Mouse (Mus musculus): Measurements from ENCODE around the gene Def6. TPM values are rescaled to one million over a fixed set of nuclear protein-coding genes. Genes with fewer than 3 reads are reported as not detected.

Gene Def6
- polyA plus RNA-seq, 1 experiment = 41.3 TPM

GRCm38 (mm10) chr17:28197646-28198045 is 9.9 kb upstream of the Def6 start:
- H3K27ac ChIP-seq (ENCODE audit: control insufficient read depth, insufficient read depth, low read depth, low read length, poor library complexity) = no peak overlapping the region
- H3K4me1 ChIP-seq (ENCODE audit: control insufficient read depth, insufficient read depth, low read length) = peaks cover 6% of the 10 kb centered on the region; the same call in 1 of the 2 replicates
- WGBS = 91% methylated on average over 18 of the region's 18 CpGs
- H3K4me3 ChIP-seq (replicated peaks; ENCODE audit: control insufficient read depth, low read depth, low read length) = no peak overlapping the region
- TF ChIP-seq POLR2A (IDR thresholded peaks at IDR 0.05; ENCODE audit: borderline replicate concordance, control insufficient read depth, low read depth, low read length) (no peak), CTCF (IDR thresholded peaks at IDR 0.05; ENCODE audit: control insufficient read depth, insufficient read depth, low read length) (no peak)

- H3K4me3 ChIP-seq (replicated peaks; ENCODE audit: control insufficient read depth, low read depth, low read length) = no peak overlapping the region
- TF ChIP-seq POLR2A (IDR thresholded peaks at IDR 0.05; ENCODE audit: borderline replicate concordance, control insufficient read depth, low read depth, low read length) (no peak; the same call in 1 of the 2 replicates), CTCF (IDR thresholded peaks at IDR 0.05; ENCODE audit: control insufficient read depth, insufficient read depth, low read length) (no peak)
- 96% methylated on average over 14 of the region's 14 CpGs for WGBS
- peaks cover 4% of the 10 kb centered on the region for H3K4me1 ChIP-seq (ENCODE audit: control insufficient read depth, insufficient read depth, low read length)
- H3K27ac ChIP-seq (ENCODE audit: control insufficient read depth, insufficient read depth, low read depth, low read length, poor library complexity) = no peak overlapping the region
These were observed 5.6 kb upstream of the Def6 start for GRCm38 (mm10) chr17:28201982-28202381.

- Histone ChIP-seq H3K4me3 (replicated peaks; ENCODE audit: control insufficient read depth, low read depth, low read length) (no peak overlapping the region), H3K4me1 (ENCODE audit: control insufficient read depth, insufficient read depth, low read length) (peaks cover 4% of the 10 kb centered on the region), H3K27ac (ENCODE audit: control insufficient read depth, insufficient read depth, low read depth, low read length, poor library complexity) (no peak overlapping the region)
- WGBS = 37% methylated on average over 14 of the region's 14 CpGs
- TF ChIP-seq POLR2A (IDR thresholded peaks at IDR 0.05; ENCODE audit: borderline replicate concordance, control insufficient read depth, low read depth, low read length) (0 out of 2 replicates have a peak, but pooled peaks have one; percentile 25), CTCF (IDR thresholded peaks at IDR 0.05; ENCODE audit: control insufficient read depth, insufficient read depth, low read length) (peak; percentile 99)
These were observed 3.4 kb upstream of the Def6 start for GRCm38 (mm10) chr17:28204052-28204720.

- Histone ChIP-seq H3K4me3 (replicated peaks; ENCODE audit: control insufficient read depth, low read depth, low read length) (no peak overlapping the region), H3K27ac (ENCODE audit: control insufficient read depth, insufficient read depth, low read depth, low read length, poor library complexity) (no peak overlapping the region), H3K4me1 (ENCODE audit: control insufficient read depth, insufficient read depth, low read length) (peaks cover 4% of the 10 kb centered on the region)
- no peak for TF ChIP-seq CTCF (IDR thresholded peaks at IDR 0.05; ENCODE audit: control insufficient read depth, insufficient read depth, low read length)
- no peak for TF ChIP-seq POLR2A (IDR thresholded peaks at IDR 0.05; ENCODE audit: borderline replicate concordance, control insufficient read depth, low read depth, low read length)
- 60% methylated on average over 8 of the region's 8 CpGs for WGBS
These were observed 2.1 kb upstream of the Def6 start for GRCm38 (mm10) chr17:28205443-28205842.

- peaks cover 10% of the 10 kb centered on the region for H3K4me1 ChIP-seq (ENCODE audit: control insufficient read depth, insufficient read depth, low read length)
- no peak overlapping the region for H3K4me3 ChIP-seq (replicated peaks; ENCODE audit: control insufficient read depth, low read depth, low read length)
- no peak for TF ChIP-seq POLR2A (IDR thresholded peaks at IDR 0.05; ENCODE audit: borderline replicate concordance, control insufficient read depth, low read depth, low read length)
- H3K27ac ChIP-seq (ENCODE audit: control insufficient read depth, insufficient read depth, low read depth, low read length, poor library complexity) = peak overlapping the region; percentile 94
- 19% methylated on average over 8 of the region's 8 CpGs for WGBS
These were observed 486 bp upstream of the Def6 start for GRCm38 (mm10) chr17:28207092-28207491.

- 0% methylated on average over 8 of the region's 8 CpGs for WGBS
These were observed 685 bp downstream of the Def6 start for GRCm38 (mm10) chr17:28208314-28208612.

GRCm38 (mm10) chr17:28209457-28210110 is 2.0 kb downstream of the Def6 start:
- peak overlapping the region; percentile 63 for H3K27ac ChIP-seq (ENCODE audit: control insufficient read depth, insufficient read depth, low read depth, low read length, poor library complexity)
- TF ChIP-seq CTCF (IDR thresholded peaks at IDR 0.05; ENCODE audit: control insufficient read depth, insufficient read depth, low read length) (no peak), POLR2A (IDR thresholded peaks at IDR 0.05; ENCODE audit: borderline replicate concordance, control insufficient read depth, low read depth, low read length) (no peak)

More at GRCm38 (mm10) chr17:28208314-28208612, 685 bp downstream of the Def6 start:
- H3K4me1 ChIP-seq (ENCODE audit: control insufficient read depth, insufficient read depth, low read length) = peaks cover 10% of the 10 kb centered on the region
- no peak for TF ChIP-seq CTCF (IDR thresholded peaks at IDR 0.05; ENCODE audit: control insufficient read depth, insufficient read depth, low read length)
- no peak for TF ChIP-seq POLR2A (IDR thresholded peaks at IDR 0.05; ENCODE audit: borderline replicate concordance, control insufficient read depth, low read depth, low read length)
- peak overlapping the region; percentile 88 for H3K4me3 ChIP-seq (replicated peaks; ENCODE audit: control insufficient read depth, low read depth, low read length)
- peak overlapping the region; percentile 94 for H3K27ac ChIP-seq (ENCODE audit: control insufficient read depth, insufficient read depth, low read depth, low read length, poor library complexity)

GRCm38 (mm10) chr17:28211921-28212341 is 4.4 kb downstream of the Def6 start:
- peak overlapping the region; percentile 1; the same call in 1 of the 2 replicates for H3K27ac ChIP-seq (ENCODE audit: control insufficient read depth, insufficient read depth, low read depth, low read length, poor library complexity)
- no peak overlapping the region for H3K4me3 ChIP-seq (replicated peaks; ENCODE audit: control insufficient read depth, low read depth, low read length)
- H3K4me1 ChIP-seq (ENCODE audit: control insufficient read depth, insufficient read depth, low read length) = peaks cover 6% of the 10 kb centered on the region
- 8% methylated on average over 6 of the region's 6 CpGs for WGBS
- no peak for TF ChIP-seq CTCF (IDR thresholded peaks at IDR 0.05; ENCODE audit: control insufficient read depth, insufficient read depth, low read length)
- no peak for TF ChIP-seq POLR2A (IDR thresholded peaks at IDR 0.05; ENCODE audit: borderline replicate concordance, control insufficient read depth, low read depth, low read length)

More at GRCm38 (mm10) chr17:28209457-28210110, 2.0 kb downstream of the Def6 start:
- 4% methylated on average over 4 of the region's 4 CpGs for WGBS
- Histone ChIP-seq H3K4me1 (ENCODE audit: control insufficient read depth, insufficient read depth, low read length) (peaks cover 10% of the 10 kb centered on the region), H3K4me3 (replicated peaks; ENCODE audit: control insufficient read depth, low read depth, low read length) (peak overlapping the region; percentile 41)
